Mouse (Mus musculus) spleen, postnatal 0 days (tissue): Measurements from ENCODE around the gene Fntb. TPM values are rescaled to one million over a fixed set of nuclear protein-coding genes. Genes with fewer than 3 reads are reported as not detected.

ENCODE experiments used
- polyA plus RNA-seq: library from polyadenylated mRNA; unstranded; fragments of >200 nt; fragmentation: Nextera tagmentation; extraction: Ambion mirVana; gene quantifications from 2 replicates; pipeline ENCODE4 v1.2.1, GENCODE M21; 2015

The Fntb gene
- polyA plus RNA-seq: 37.7 and 42.1 TPM in 2 replicates

DNA sequence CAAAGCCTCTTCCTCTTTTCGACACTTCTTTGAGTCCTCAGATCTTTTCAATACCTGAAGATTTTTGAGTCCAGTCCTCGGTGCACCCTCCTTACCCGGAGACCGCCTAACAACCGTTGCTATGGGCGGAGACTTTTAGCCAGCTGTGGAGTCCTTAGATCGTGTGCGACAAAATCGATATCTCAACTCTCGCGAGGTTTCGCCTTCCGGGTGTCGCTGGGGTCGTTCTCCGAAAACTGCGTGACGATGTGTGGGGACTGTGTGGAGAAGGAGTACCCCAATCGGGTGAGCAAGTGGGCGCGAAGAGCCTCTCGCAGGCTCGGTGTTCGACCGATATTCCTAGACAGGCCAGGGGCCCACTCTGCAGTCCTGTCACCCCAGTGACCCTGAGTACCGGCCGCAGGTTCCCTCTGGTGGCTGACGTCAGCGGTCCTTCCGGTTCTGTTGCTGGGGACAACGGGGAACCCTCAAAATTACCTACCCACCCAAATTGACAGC lies at the start of gene Fntb, which contains the start of gene Churc1:
Gene Fntb, plus strand, starts transcription at position 236 of the 498 bp plus-strand sequence.
Gene Churc1, plus strand, starts transcription at position 185 of the 498 bp plus-strand sequence.

DNA sequence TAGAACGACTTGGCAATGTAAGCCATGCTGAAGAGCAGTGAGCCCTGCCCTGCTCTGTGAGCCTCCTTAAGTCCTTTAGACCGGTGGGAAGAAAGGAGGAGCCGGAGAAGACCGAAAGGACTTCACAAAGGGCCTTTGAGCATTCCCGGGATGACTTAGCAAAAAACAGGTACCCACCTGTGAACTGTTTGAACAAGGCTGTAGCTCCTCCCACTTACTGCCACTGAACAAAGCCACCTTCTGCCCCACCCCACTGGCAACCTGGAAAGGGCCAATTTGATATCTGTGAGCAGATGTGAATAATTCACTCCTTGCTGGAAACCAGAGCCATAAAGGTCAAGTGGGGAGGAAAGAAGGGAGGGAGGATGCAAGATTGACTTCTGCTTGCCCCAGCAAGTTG lies 30.0 kb downstream of the Fntb start, which contains the start of gene Gpx2:
Gene Gpx2, minus strand, starts transcription at position 205 of the 400 bp plus-strand sequence.

DNA sequence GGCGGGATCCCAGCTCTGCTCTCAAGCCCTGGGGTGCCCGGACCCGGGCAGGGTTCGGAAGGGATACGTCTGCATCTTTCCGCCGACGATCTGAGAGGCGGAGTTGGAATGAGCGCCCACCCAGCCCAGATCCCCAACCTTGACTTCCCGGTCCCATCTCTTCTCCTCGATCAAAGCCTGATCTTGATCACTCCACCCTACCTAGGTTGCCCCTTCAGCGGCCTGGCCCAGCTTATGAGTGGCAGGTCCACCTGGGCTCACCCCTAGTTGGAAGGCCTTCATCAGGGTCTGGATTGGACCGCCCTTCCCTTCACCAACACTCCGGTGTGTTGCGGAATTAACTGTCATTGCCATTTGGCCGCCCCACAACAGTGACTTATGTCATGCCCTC lies 57.3 kb downstream of the Fntb start, which contains the start of gene Rab15:
Gene Rab15, minus strand, starts transcription at position 258 of the 391 bp plus-strand sequence.

DNA sequence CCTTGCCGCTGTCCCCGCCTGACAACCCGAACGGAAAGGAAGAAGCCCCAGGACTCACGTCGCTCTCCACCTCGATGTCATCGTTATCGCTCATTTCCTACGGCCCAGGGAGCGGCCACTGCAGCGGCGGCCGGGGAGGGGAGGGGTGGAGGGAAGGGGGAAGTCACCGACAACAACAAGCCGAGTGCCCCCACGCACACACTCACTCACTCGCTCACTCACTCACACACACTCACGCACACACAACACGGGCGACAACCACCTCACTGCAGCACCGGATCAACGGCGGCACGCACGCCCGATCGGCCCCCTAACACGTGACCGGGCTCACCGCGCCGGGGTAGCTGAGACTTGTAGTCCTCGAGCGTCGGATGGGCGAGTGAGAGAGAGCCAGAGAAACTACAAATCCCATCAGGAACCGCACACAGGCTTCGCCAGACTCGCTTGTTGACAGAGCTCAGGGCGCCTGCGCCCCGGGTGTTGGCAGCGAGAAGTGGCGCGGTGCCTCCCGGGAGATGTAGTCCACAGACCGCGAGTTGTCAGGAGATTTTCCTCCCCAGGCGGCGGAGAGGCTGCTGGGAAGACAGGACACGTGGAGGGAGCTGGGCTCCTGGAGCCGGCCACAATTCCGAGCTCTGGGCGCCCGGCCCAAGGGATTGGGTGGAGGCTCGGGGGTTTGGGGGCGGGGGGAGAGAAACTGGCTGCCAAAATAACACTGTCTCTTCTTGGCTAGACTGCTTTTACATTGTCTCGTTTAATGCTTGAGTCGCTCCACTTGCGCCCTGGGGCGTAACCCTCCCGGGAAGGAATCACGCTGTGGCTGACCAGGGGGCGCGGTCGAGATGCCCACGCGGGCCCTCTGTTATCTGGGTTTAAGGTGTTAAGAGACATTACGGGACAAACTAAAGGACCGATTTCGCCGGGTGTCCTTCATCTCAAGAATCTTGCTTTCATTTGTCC lies 196.8 kb downstream of the Fntb start, which contains the start of gene Max:
Gene Max, minus strand, starts transcription at position 270 of the 960 bp plus-strand sequence.

Other genes starting within 250 kb of the Fntb start
- 4.0 and 5.0 TPM in 2 replicates for gene Plekhg3, start 234.7 kb upstream of the Fntb start, polyA plus RNA-seq
- 27.7 and 31.4 TPM in 2 replicates for gene Sptb, start 55.0 kb upstream of the Fntb start, polyA plus RNA-seq
- 152 and 155 TPM in 2 replicates for gene Churc1, start 51 bp upstream of the Fntb start, polyA plus RNA-seq
- gene Gpx2, start 30.0 kb downstream of the Fntb start, polyA plus RNA-seq: not detected in 2 replicates
- 1.0 and 1.1 TPM in 2 replicates for gene Rab15, start 57.3 kb downstream of the Fntb start, polyA plus RNA-seq
- gene Max, start 196.6 kb downstream of the Fntb start, polyA plus RNA-seq: 19.1 and 20.2 TPM in 2 replicates